Mouse (Mus musculus): Measurements from ENCODE around the gene Olfr1323. TPM values are rescaled to one million over a fixed set of nuclear protein-coding genes. Genes with fewer than 3 reads are reported as not detected.

Gene Olfr1323
- not detected for total RNA-seq (2021)
- long read RNA-seq, experiment 1 = 0 reads
- long read RNA-seq, experiment 2 = 0 reads

DNA sequence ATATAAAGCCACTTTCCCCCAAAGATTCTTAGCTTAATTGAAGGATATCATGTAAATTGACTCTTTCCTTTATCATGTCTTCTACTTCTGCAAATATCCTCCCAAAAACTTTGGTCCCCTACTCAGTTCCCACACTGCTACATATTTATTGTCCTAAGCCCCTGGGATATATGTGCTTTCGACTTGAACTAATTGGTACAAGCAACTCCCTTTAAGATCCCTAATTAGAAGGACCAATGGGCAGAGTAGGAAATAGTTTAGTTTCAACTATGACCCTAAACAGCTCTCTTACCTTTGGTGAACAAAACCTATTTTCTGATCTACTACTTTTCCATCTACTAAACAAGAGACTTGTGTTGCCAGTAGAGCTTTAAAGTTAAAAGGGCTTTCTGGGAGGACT lies at the start of gene Olfr1323:
Gene Olfr1323, minus strand, starts transcription at position 101 of the 400 bp plus-strand sequence.
- DNase-seq (ENCODE audit: low spot score in 2 of 2) = no peak

DNA sequence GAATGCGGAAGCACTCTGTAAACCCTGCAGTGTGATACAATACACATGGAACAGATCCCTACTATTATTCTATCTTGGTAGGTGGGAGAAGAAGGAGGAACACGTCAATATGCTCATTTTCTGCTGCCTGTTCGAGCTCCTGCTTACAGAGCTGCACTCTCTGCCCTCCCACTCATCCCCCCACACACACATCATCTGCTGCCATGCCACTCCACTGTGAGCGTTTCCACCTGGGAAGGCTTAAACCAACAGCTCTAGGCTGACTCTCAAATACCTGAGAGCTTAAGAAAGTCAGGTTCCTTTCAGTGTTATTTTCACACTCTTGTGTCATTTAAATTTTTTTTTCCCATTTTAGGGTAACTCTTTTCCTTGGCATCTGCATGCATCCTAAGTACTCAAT lies 6.9 kb downstream of the Olfr1323 start:
- no peak for DNase-seq (ENCODE audit: low spot score in 2 of 2)

Other genes with a start within 250 kb of the Olfr1323 start
- gene Igsf1, start 221.6 kb downstream of the Olfr1323 start, total RNA-seq (2021) = 1 to 10 TPM in 1 of 2 experiments, under 1 TPM in 1; 0.99 to 1.9 TPM
- gene Olfr1322, start 127.9 kb downstream of the Olfr1323 start, total RNA-seq (2021) = not detected